Mouse (Mus musculus): Measurements from ENCODE around the gene Psmd7. TPM values are rescaled to one million over a fixed set of nuclear protein-coding genes. Genes with fewer than 3 reads are reported as not detected.
"Not testable (repeated sequence)": the region's sequence is repeated elsewhere in the genome, so short reads cannot be mapped to it uniquely, and the experiment has no call there.

Psmd7 gene
- 100 to 1,000 TPM; 107 TPM for total RNA-seq (2021)

DNA sequence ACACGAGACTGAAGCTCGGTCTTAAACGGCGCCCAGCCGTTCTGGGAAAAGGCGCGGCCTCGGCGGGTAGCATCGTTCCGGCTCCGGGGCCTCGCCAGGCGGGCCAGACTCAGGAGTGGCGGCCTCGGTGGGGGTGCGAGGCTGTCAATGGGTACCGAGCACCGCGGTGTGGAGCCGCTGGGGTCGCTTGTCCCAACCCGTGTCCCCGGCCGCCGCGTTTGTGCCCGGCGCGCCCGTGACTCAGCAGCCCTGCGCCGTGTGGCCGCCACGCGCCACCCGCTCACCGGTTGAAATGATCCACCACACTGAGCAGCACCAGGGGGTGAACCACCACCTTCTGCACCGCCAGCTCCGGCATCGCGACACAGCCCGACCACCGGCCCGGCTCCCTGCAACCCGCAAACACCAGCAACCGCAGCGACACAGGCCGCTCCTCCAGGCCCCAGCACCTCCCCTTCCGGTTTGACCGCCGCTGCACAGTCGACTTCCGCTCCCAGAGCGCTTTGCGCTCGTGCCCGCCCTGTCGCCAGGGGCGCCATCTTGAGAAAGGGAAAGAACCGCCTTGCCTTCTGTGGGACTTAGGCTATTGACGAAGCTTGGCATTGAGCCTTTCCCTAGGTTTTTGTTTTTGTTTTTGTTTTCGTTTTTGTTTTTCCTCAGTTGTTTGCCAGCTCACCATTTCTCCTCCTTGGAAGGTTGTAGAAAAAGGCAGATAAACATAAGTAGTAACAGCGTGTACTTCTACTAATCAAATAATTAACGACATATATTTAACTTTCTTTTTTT lies at the start of gene Psmd7:
Gene Psmd7 (minus strand): TSS at position 470 of the 786 bp plus-strand sequence.
- peak; percentile 94 to 95 for DNase-seq (ENCODE audit: low spot score in 2 of 2)
- intact Hi-C loops (cut with DNase I): loop anchor here (1.0 to 5.0 kb wide), 2 partner anchors 491 to 1977 kb away; partner anchors contain the start of genes Dhx38, Terf2 and Txnl4b

DNA sequence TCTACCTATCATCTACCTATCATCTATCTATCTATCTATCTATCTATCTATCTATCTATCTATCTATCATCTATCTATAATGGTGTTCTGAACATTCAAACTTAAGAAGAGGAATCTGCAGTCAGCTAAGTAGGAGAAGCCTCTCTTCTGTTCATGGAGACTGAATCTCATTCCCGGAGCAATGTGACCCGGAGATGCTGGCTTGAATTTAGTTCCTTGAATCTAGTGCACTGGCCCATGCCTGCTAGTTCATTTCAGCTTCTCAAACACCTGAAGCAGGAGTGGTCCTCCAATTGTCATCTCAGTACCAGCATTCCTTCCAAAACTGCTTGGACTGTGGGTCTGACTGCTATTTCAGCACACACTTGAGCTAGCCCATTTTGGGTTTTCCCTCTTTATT lies 45.5 kb upstream of the Psmd7 start:
- DNase-seq (ENCODE audit: low spot score in 2 of 2): no peak

DNA sequence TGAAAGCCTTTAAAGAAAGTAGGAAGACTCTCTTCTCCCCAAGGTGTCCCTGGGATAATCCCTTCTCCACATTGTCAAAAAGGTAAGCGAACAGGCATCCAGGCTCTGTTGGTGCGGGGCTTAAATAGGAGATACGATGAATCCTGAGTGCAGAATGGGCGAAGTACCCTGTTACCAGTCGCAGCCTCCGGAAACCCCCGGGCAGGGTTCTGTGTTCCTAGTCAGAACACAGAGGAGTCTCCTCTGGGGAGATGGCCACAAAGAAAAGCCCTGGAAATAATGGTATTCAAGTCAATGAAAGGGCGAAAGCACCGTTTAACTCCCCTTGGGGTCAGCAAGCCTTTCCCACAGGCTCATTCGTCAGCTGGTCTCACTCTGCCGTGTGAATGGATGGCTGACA lies 41.4 kb upstream of the Psmd7 start:
- intact Hi-C loops (cut with DNase I): no loop called here
- no peak for DNase-seq (ENCODE audit: low spot score in 2 of 2)

More for the DNA sequence above, 45.5 kb upstream of the Psmd7 start:
- intact Hi-C loops (cut with DNase I): no loop called here

DNA sequence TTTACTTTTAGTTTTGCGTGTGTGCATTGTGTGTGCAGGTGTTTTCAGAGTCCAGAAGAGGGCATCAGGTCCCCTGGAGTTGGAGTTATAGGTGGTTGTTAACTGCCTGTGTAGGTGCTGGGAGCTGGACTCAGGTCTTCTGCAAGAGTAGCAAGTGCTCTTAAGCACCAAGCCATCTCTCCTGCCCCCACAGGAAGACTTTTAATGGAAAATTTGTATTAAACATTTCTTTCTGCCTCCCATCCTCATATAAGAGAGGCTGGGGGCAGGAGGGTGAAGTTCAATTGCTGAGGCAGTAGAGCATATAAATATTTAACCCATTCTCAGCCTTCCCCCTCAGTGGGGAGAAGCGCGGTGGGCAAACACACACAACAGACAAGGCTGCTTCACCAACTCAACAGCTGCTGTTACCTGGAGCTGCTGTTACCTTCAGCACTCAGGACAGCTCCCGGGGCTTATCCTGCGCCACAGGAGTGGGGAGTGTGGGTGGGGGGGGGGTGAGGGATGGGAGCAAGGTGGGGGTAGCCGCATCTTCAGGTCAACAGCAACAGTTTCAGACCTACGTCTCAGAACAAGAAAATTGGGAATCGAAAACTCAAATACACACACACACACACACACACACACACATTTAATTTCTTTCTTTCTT lies 40.4 kb upstream of the Psmd7 start:
- DNase-seq (ENCODE audit: low spot score in 2 of 2): no peak

DNA sequence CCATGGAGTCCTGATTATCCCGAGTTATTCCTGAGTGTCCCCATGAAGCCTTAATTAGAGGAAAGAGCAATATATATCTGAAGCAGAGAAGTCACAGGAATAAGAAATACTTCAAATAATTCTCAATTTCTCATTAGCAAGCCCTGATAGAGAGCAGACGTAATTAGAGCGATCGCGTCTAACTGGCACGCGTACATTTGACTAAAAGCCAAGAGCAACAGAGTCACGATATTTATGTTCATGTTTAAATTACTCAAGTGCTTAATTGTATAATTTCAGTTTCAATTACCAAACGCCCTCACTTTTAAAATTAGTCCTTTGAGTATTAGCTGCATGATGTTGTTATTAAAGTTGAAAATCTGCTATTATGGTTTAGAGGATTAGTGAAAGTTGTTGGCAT lies 39.6 kb upstream of the Psmd7 start:
- intact Hi-C loops (cut with DNase I): no loop called here
- no peak for DNase-seq (ENCODE audit: low spot score in 2 of 2)

More for the DNA sequence above, 40.4 kb upstream of the Psmd7 start:
- intact Hi-C loops (cut with DNase I): no loop called here

DNA sequence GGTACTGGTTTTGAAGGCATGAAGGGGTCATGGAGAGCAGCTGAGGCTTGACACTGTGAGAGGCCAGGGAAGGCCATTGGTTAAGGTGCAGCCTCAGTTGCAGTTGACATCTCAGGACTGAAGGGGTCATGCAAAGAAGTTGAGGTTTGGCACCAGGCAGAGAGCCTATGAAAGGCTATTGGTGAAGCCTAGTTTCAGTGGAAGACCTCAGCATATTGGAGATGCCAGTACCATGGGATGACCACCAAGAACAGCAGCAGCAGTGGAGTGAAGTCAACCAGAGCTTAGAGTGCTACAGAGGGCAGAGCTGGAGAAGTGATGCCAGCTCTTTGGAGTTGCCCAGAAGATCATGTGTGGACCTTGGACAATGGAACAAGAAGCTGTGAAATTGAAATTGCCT lies 36.0 kb upstream of the Psmd7 start:
- DNase-seq (ENCODE audit: low spot score in 2 of 2); intact Hi-C loops (cut with DNase I): not testable (repeated sequence)

DNA sequence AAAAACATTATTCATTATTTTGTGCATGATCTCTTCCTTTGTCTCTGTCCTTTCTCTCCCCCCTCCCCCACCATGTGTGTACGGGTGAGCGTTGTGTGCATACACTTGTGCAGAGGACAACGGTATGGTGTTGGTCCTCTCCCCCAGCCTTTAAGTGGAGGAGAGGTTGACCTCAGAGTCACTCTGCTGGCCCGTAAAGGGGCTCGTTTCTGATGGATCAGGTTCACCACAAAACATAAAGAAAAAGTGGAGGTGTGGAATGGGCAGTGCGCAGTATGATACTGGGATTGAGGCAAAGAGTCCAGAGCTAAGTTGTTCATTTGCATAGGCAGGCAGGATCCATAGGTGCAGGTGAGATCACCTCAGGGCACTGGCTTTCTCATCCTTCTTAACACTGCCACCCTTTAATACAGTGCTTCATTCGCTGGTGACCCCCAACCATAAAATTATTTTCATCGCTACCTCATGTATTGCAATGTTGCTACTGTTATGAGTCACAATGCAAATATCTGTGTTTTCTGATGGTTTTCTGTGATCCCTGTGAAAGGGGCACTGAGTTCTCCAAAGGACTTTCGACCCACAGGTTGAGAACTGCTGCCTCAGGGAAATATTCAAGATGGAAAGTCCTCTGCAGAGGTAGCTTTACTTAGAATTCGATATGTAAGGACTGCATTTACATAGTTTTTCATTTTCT lies 33.8 kb upstream of the Psmd7 start:
- no peak for DNase-seq (ENCODE audit: low spot score in 2 of 2)
- intact Hi-C loops (cut with DNase I): no loop called here

DNA sequence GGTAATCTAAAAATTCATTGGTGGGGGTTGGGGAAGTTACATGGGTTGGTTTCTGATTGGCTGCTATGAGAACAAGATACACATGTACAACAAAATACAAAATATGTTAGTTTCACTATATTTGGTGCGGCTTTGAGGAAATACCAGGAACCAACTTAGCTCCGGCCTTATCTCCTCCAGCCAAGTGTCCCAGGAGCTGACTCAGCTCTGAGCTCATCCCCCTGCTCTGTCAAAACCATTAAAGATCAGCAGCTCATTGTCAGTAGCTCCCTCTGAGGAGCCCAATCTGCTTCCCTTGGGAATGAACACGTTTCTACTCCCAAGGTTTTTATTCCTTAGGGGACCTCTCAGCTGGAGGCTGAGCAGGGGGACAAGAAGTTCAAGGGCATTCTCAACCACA lies 32.9 kb upstream of the Psmd7 start:
- DNase-seq (ENCODE audit: low spot score in 2 of 2): no peak
- intact Hi-C loops (cut with DNase I): no loop called here

DNA sequence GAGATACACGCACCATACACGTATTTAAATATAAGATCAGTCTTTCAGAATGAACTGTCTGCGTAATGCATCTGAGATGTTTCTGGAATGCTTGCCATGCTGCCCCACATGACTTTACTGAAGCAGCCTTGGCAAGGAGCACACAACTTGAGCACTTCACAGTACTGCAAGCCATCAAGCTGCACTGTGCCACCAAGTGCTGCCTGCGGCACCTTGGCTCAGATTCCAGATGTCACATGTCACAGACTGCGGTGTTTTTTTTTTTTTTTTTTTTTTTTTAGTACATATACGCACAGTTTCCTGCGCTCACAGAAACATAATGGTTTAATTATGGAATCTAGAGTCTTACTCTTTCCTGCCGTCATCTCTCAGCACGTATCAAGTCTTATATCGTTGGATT lies 30.2 kb upstream of the Psmd7 start:
- DNase-seq (ENCODE audit: low spot score in 2 of 2): no peak
- intact Hi-C loops (cut with DNase I): loop anchor here (1.0 kb wide), 1 partner anchor 8 kb away; no protein-coding TSS in a partner anchor

DNA sequence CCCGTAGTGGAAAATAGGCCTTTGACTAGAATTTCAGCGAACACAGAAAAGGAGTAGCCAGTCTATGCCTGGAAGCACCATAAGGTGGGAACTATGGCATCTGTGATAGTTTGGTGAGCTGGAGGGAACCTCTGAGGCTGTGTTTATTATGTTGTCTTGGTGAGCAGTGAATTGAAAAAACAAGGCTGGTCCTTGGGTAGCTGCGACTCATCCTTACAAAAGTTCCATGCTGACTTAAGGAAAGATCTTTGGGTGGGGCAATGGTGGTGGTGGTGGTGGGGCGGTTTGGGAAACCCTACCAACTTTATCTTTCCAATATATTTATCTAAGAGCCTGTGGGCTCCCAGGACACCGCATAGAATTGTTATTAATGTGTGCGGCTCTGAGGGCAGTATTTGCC lies 25.1 kb upstream of the Psmd7 start:
- intact Hi-C loops (cut with DNase I): no loop called here

DNA sequence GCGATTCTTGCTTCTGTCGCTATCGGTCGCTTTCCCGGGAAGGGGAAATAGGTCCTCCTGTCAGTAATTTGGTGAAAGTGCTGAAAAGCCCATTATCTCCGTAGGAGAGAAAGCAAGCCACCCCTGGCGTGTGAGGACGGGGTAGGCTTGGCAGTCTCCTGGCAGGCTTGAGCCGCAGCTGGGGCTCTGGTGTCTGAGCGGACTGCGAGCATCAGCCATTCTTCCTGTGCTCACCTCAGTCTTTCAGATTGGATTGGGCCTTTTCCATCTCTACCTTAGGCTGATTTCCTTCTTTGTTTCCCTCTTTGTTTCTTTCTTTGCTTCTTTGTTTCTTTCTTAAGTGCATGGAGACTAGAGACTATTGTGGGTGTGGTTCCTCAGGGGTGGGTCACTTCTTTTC lies 22.6 kb upstream of the Psmd7 start:
- DNase-seq (ENCODE audit: low spot score in 2 of 2): no peak

More for the DNA sequence above, 25.1 kb upstream of the Psmd7 start:
- no peak for DNase-seq (ENCODE audit: low spot score in 2 of 2)

DNA sequence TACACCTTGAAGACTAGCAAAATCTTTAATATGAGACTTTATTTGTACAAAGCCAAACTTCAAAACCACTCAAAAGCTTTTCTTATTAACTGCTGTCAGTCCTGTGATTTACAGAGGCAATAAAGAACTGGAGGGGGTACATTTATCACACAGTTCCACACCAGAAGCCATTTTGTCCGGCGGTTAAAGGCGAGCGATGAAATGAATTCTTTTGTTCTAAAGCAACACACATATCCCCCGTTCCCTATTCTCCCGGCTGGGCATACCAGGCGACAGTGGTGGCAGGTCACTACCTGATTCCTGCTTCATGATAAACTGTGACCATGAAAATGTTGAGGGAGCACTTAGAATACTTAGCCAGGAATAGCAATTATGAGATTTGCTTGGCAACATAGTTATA lies 20.5 kb upstream of the Psmd7 start:
- DNase-seq (ENCODE audit: low spot score in 2 of 2): no peak
- intact Hi-C loops (cut with DNase I): loop anchor here (5.0 to 10.0 kb wide), 2 partner anchors 346 to 1099 kb away; no protein-coding TSS in a partner anchor

More for the DNA sequence above, 22.6 kb upstream of the Psmd7 start:
- intact Hi-C loops (cut with DNase I): loop anchor here (1.0 kb wide), 1 partner anchor 7 kb away; no protein-coding TSS in a partner anchor

DNA sequence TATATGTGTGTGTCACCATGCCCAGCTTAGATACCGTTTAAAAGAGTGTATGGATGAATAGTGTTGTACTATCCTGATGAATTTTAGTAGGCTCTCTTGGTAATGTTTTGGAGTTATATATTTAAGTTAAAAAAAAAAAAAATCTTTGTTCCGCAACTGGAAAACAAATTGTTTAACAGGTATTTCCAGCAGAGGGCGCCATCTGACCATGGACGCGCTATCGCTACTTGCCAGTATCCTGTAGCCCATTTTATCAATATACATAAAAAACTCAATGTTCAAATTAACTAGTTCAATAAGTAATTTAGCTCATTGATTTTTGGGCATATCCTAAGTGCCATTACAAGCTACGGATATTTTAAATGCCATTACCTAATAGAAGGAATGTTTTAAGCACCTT lies 14.8 kb upstream of the Psmd7 start:
- peak; percentile 60 to 66 for DNase-seq (ENCODE audit: low spot score in 2 of 2)
- intact Hi-C loops (cut with DNase I): loop anchor here (5.0 to 10.0 kb wide), 2 partner anchors 209 to 352 kb away; no protein-coding TSS in a partner anchor

DNA sequence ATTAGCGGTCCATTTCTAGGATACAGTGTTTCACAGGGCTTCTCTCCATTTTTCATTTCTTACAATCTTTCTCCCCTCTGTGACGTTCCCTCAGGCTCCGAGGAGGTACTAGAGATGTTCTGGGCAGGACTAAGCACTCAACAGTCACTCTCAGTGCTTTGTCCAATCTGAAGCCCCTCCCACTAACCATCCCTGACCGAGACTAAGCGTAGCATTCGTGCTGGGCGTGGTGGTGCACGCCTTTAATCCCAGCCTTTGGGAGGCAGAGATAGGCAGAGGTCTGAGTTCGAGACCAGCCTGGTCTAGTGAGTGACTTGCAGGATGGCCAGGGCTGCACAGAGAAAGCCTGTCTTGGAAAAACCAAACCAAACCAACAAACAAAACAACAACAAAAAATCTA lies 11.4 kb upstream of the Psmd7 start:
- intact Hi-C loops (cut with DNase I): loop anchor here (5.0 to 10.0 kb wide), 2 partner anchors 213 to 355 kb away; no protein-coding TSS in a partner anchor
- DNase-seq (ENCODE audit: low spot score in 2 of 2): no peak

DNA sequence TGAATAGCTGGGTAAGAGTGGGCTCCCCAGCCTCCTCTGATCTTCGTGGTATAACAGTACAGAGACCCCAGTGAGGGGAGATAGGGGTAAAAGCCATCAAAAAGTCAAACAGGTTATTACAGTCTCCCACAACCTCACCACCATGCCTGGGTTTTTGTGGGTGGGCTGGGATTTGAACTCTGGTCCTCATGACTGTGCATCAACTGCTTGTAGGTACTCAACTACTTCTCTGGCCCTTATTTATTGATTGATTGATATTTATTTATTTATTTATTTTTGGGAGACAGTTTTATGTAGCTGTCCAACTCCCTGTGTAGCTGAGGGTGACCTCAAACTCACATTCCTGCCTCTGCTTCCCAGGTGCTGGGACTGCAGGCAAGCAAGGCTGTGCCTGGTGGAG lies 9.5 kb upstream of the Psmd7 start:
- no peak for DNase-seq (ENCODE audit: low spot score in 2 of 2)
- intact Hi-C loops (cut with DNase I): no loop called here

DNA sequence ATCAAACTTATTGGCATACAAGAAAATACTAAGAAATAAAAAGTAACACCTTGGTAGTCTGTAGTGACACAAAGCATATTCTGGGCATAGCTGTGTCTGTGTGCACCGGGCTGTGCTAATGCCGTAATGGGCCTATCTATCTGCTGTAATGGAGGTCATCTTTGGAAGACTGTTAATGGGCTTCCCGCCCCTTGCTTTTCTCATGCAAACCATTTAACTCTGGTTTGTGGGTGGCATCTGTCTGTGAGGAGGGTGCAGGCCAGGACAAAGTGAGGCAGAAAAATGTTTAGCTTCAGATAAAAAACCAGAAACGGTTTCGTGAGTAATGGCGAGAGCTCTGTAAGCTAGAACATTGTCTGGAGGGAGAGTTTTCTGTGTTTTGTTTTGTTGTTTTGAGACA lies 6.6 kb upstream of the Psmd7 start:
- intact Hi-C loops (cut with DNase I): no loop called here
- DNase-seq (ENCODE audit: low spot score in 2 of 2): no peak

DNA sequence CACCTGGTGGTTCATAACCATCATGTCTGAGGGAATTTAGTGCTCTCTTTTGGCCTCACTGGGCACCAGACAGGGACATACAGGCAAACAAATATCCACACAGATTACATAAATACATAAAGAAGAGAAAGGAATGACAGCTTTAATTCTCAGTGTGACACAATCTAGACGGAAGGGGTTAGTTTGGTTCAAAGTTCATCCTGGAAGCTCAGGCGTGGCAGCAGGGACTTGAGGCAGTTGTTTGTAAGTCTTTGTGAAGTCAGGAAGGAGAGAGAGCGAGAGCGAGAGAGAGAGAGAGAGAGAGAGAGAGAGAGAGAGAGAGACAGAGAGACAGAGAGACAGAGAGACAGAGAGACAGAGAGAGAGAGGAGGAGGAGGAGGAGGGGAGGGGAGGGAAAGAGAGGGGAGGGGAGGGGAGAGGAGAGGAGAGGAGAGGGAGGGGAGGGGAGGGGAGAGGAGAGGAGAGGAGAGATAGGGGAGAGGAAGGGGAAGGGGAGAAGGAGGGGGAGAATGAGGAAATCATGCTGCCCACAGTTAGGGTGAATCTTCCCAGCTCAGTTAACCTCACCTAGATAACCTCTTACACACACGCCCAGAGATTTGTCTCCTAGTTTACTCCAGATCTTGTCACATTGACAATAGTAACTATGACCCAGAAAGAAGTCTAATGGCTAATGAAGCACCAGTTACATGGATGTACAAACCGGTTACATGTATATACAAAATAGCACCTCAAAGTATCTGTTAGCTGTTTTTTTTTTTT lies 5.9 kb upstream of the Psmd7 start:
- DNase-seq (ENCODE audit: low spot score in 2 of 2): no peak
- intact Hi-C loops (cut with DNase I): no loop called here

DNA sequence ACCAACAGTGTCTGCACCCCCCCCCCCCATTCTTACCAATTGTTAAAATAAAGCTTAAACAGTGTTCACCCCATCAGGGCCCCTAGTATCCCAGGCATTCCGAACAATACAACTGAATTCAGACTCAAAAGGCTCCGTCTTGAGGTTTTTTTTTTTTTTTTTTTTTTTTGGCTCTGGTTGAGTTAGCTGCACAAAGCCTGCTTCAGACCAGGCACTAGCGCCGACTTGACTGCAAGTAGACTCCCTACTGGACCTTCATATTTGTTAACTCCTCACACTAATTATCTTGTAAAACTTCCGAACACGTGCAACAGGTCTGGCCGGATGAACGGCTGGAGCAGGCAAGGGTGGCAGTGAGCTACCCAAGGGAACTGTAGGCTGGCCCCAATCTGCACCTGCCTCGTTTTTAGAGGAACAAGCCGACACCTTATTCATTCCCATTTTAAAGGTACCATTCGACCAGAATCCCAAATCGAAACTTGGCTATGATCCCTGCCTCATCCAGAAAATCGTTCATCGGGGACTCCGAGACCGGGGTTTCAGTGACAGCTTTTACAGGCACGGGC lies 752 bp downstream of the Psmd7 start:
- DNase-seq (ENCODE audit: low spot score in 2 of 2): no peak

DNA sequence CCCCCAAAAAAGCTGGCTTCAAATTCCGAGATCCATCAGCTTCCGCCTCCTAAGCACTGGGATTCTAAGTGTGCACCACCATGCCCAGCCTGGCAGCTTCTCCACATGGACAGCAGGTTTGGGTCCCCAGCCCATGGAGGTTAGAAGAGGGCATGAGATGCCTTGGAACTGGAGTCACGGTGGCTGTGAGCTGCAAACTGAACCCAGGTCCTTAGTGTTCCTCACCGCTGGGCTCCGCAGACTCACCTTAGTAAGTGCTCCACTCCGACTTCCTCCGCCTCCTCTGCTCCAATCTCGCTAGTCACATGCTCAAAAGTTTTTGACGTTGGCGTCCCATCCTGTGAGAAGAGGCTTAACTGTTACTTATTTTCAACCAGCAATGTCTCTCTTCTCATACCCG lies 6.1 kb downstream of the Psmd7 start:
- intact Hi-C loops (cut with DNase I): no loop called here
- DNase-seq (ENCODE audit: low spot score in 2 of 2): no peak

More for the DNA sequence above, 752 bp downstream of the Psmd7 start:
- intact Hi-C loops (cut with DNase I): loop anchor here (5.0 kb wide), 1 partner anchor 490 kb away; the partner anchor contains the start of gene Terf2
